Mouse (Mus musculus) limb, embryonic 12.5 days (tissue): ENCODE results near the gene Gphn. TPM values are rescaled to one million over a fixed set of nuclear protein-coding genes. Genes with fewer than 3 reads are reported as not detected.

Experiments
- ATAC-seq: fragments of 200-750 bp; cut with Nextera tagmentation; 2 replicates; pipeline ENCODE4 v1.8.0; 2017; ENCODE audit warnings: low read depth, moderate TSS enrichment; ENCODE audit not compliant: insufficient number of reproducible peaks, insufficient read depth, low FRiP score, low TSS enrichment
- H3K27ac ChIP-seq: fragments of 300-500 bp; sonication (generic); 2 replicates; pipeline ENCODE4 v1.5.1; 2016; ENCODE audit warnings: mild to moderate bottlenecking, moderate library complexity
- H3K27me3 ChIP-seq: fragments of 300-500 bp; sonication (generic); 2 replicates; pipeline ENCODE4 v1.6.1; 2016; ENCODE audit warnings: mild to moderate bottlenecking, moderate library complexity
- H3K36me3 ChIP-seq: fragments of 300-500 bp; sonication (generic); 2 replicates; pipeline ENCODE4 v1.6.1; 2016; ENCODE audit warnings: mild to moderate bottlenecking, moderate library complexity
- H3K4me1 ChIP-seq: fragments of 300-500 bp; sonication (generic); replicated peaks from 2 replicates; pipeline ENCODE4 v1.6.1; 2016
- H3K4me2 ChIP-seq: fragments of 300-500 bp; sonication (generic); 2 replicates; pipeline ENCODE4 v1.6.1; 2016; ENCODE audit warnings: mild to moderate bottlenecking, moderate library complexity
- H3K4me3 ChIP-seq: fragments of 300-500 bp; sonication (generic); replicated peaks from 2 replicates; pipeline ENCODE4 v1.5.1; 2016; ENCODE audit warnings: mild to moderate bottlenecking
- H3K9ac ChIP-seq: fragments of 300-500 bp; sonication (generic); replicated peaks from 2 replicates; pipeline ENCODE4 v1.6.1; 2016; ENCODE audit warnings: mild to moderate bottlenecking, moderate library complexity
- H3K9me3 ChIP-seq: fragments of 300-500 bp; sonication (generic); 2 replicates; pipeline ENCODE4 v1.6.1; 2016; ENCODE audit warnings: mild to moderate bottlenecking, moderate library complexity
- WGBS: fragments of 180-500 bp; shearing (Covaris S2); methylation state at CpG from one replicate; pipeline ENCODE4 v1.1.7; 2016; 5-methylcytosine and 5-hydroxymethylcytosine counted together
- polyA plus RNA-seq: library from polyadenylated mRNA; unstranded; fragments of >200 nt; fragmentation: Nextera tagmentation; extraction: Ambion mirVana; gene quantifications from 2 replicates; pipeline ENCODE4 v1.2.1, GENCODE M21; 2016

Gene Gphn
- polyA plus RNA-seq, 1 experiment from 2014 or later: 12.0 TPM

DNA sequence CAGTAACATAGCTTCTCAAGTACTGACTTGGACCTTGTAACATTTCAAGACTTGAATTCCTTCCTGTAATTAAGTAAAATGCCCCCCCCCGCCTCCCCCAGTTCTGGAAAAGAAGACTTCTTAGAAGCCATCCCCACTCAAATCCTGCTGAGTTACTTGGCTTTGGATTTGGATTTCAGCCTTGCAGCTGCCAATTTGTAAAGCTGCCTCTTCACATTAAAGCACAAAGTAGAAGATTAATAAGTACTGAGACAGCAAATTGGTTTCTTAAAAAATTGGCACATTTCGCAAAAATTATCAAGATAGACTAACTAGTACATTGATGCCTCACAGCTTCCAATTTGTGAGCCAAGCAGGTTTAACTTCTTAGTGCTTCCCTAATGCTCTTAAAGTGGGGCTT, 417.5 kb downstream of the Gphn start:
- WGBS: 69% methylated on average over 2 of the region's 2 CpGs
- Histone ChIP-seq H3K4me1 (no peaks in the 10 kb centered on the region), H3K36me3 (no peaks in the 10 kb centered on the region), H3K9ac (no peak overlapping the region), H3K27ac (no peak overlapping the region), H3K27me3 (no peaks in the 10 kb centered on the region), H3K4me3 (no peak overlapping the region), H3K9me3 (no peaks in the 10 kb centered on the region), H3K4me2 (no peak overlapping the region)
- no peak for ATAC-seq

DNA sequence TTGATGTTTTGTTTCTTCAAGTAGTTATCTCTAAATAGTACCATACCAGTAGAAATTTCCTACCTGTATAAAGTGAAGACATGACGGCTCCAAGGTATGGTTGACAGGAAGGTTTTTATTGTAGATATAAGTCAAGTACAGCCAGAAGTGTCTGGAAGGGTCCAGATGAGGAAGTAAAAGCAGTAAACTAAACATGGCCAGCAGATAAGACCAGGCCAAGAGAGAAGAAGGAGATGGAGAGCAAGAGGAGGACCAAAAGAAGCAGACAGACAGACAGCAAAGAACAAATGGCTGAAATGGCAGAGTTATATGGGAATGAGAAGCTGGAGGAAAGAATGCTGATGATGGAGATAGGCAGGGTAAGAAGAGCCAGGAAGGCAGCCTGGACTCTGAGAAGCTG, 419.1 kb downstream of the Gphn start:
- Histone ChIP-seq H3K4me2 (no peak overlapping the region), H3K27me3 (no peaks in the 10 kb centered on the region), H3K36me3 (no peaks in the 10 kb centered on the region), H3K9ac (no peak overlapping the region), H3K27ac (no peak overlapping the region), H3K9me3 (no peaks in the 10 kb centered on the region), H3K4me3 (no peak overlapping the region), H3K4me1 (no peaks in the 10 kb centered on the region)
- 90% methylated on average over 1 of the region's 1 CpGs for WGBS
- ATAC-seq: no peak

DNA sequence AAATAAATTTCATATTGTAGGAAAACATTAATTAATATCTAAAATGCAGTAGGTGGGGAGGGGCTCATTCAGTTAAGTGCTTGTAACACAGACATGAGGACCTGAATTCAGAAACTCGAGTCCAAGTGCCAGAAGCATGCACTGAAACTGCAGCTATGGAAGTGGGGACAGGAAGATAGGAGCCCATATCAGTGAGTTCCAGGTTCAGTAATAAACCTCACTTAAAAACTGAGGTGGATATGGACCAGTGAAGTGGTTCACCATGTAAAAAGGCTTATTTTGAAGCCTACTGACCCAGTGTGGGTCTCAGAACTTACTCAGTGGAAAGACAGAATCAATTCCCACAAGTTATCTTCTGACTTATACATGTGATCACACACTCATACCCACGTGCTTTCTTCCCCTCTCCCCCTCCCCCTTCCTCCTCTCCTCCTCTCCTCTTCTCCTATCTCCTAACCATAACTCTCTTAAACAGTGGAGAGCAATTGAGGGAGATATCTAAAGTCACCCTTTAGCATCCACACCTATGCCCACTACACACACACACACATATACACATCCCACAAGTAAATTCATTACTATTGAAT, 433.6 kb downstream of the Gphn start:
- Histone ChIP-seq H3K27me3 (no peaks in the 10 kb centered on the region), H3K4me1 (no peaks in the 10 kb centered on the region), H3K4me2 (no peak overlapping the region), H3K4me3 (no peak overlapping the region), H3K27ac (no peak overlapping the region), H3K9ac (no peak overlapping the region), H3K9me3 (no peaks in the 10 kb centered on the region), H3K36me3 (no peaks in the 10 kb centered on the region)
- WGBS: 53% methylated on average over 2 of the region's 2 CpGs
- ATAC-seq: no peak

DNA sequence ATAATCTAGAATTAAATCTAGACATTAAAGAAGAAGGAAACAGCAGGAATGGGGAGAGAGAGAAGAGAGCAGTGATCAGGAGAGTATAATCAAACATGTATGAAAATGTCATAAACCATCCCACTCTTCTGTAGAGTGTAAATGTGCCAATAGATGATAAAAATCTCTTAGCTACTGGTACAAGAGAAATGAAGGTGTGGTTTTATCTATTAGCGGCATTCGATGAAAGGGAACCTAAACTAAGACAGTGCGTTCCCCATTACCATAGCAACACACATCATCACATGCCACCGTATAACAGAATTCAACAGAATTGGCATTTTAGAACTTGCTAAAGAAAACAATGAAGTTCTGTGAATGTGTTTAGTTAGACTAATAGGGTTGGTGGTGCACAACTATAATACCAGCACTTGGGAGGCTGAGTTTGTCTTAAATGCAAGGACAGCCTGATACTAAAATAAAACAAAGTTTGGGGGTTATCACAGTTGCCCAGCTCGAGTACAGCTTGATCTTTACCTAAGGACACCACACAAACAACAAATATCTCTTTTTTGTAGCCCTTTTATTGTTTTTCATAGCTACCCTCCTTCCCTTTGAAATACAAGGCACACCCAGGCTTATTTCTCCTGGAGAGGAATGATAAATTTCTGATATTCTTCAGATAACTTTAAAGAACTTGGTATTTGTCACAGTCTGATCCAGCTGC, 452.1 kb downstream of the Gphn start:
- H3K27ac ChIP-seq: no peak overlapping the region
- WGBS: 86% methylated on average over 5 of the region's 5 CpGs
- H3K27me3 ChIP-seq: no peaks in the 10 kb centered on the region
- H3K4me2 ChIP-seq: no peak overlapping the region
- no peak for ATAC-seq
- H3K9ac ChIP-seq: no peak overlapping the region
- H3K36me3 ChIP-seq: no peaks in the 10 kb centered on the region
- H3K4me3 ChIP-seq: no peak overlapping the region
- H3K4me1 ChIP-seq: no peaks in the 10 kb centered on the region
- no peaks in the 10 kb centered on the region for H3K9me3 ChIP-seq

DNA sequence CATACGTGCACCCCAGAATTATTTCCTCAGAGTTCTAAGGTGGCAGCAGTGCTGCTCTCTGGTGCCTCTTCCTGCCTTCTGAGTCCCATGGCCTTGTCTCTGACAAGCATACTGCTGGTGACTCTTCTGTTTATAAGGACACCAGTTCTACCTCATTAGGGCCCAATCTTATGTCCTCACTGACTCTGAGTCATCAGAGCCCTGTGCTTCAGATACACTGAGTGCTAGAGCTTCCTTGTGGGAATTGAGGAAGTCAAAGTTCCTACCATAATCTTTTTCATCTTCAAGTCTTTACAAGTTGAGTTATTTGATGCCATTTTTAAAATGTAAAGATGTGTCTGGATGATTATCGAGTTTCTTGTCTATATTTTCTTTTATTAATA, 452.6 kb downstream of the Gphn start:
- no peaks in the 10 kb centered on the region for H3K4me1 ChIP-seq
- no peaks in the 10 kb centered on the region for H3K27me3 ChIP-seq
- no peaks in the 10 kb centered on the region for H3K36me3 ChIP-seq
- no peak overlapping the region for H3K4me3 ChIP-seq
- no peak overlapping the region for H3K27ac ChIP-seq
- H3K9me3 ChIP-seq: no peaks in the 10 kb centered on the region
- no peak for ATAC-seq
- 83% methylated on average over 2 of the region's 2 CpGs for WGBS
- no peak overlapping the region for H3K4me2 ChIP-seq
- H3K9ac ChIP-seq: no peak overlapping the region

DNA sequence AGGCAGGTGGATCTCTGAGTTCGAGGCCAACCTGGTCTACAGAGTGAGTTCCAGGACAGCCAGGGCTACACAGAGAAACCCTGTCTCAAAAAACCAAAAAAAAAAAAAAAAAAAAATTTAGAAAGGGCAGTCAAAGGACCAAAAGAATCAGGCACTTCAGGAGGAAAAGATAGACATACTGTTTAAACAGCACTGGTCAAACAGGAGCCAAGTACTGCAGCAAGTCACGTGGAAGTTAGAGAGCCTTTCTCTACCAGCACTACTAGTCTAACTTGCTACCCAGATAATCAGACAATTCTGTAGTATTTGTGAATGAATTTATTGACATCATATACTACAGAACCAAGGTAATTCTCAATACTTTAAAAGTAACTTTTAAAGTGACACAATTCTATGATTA, 454.9 kb downstream of the Gphn start:
- H3K4me3 ChIP-seq: no peak overlapping the region
- H3K4me2 ChIP-seq: no peak overlapping the region
- no peak overlapping the region for H3K27ac ChIP-seq
- H3K36me3 ChIP-seq: no peaks in the 10 kb centered on the region
- H3K9ac ChIP-seq: no peak overlapping the region
- H3K4me1 ChIP-seq: no peaks in the 10 kb centered on the region; the same call in 1 of the 2 replicates
- 83% methylated on average over 2 of the region's 2 CpGs for WGBS
- no peak for ATAC-seq
- no peaks in the 10 kb centered on the region for H3K9me3 ChIP-seq
- no peaks in the 10 kb centered on the region for H3K27me3 ChIP-seq

DNA sequence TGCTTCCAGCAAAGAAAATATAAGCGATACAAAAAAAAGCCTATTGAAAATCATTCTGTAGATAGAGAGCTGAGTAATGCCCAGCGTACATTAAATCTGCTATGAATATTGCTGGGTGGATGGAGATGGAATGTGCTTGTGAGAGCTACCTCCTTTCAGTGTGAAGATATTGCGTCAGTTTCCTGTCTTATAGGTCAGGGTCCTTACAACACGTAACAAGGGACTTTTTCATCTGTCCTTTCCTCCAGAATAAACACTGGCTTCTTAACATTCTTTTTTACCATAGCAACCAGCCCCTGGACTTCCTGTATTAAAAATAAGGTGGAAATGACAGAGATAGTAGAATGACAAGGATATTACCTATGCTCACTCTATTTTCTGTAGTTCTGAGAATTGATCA, 456.1 kb downstream of the Gphn start:
- no peaks in the 10 kb centered on the region for H3K9me3 ChIP-seq
- WGBS: 86% methylated on average over 4 of the region's 4 CpGs
- no peak overlapping the region for H3K27ac ChIP-seq
- H3K4me2 ChIP-seq: no peak overlapping the region
- H3K36me3 ChIP-seq: no peaks in the 10 kb centered on the region
- H3K4me1 ChIP-seq: no peaks in the 10 kb centered on the region; the same call in 1 of the 2 replicates
- H3K27me3 ChIP-seq: no peaks in the 10 kb centered on the region
- no peak for ATAC-seq
- no peak overlapping the region for H3K9ac ChIP-seq
- no peak overlapping the region for H3K4me3 ChIP-seq

DNA sequence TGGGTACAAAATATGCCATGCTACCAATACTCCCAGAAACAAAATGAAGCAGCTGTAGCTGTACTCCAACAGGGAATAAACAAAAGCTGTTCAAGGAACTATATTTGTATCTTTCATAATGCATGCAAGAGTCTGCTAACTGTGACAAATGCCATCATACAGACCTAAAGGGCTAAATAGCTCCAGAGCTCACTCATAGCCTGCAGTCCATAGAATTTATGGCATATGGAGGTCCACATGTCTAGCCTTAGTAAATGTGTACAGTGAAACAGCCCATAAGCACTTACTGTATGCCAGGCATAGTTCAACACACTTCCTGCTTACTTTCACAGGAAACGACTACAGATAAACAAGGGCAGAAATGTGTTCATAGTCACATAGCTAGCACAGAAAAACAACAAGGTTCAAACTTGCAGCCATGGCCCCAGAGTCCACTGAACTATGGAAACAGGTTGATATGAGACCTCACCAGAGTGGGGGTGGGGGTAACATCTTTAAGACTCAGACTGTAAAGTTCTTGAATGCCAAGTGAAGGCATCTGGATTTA, 459.6 kb downstream of the Gphn start:
- no peak overlapping the region for H3K9ac ChIP-seq
- no peaks in the 10 kb centered on the region for H3K27me3 ChIP-seq
- no peak overlapping the region for H3K27ac ChIP-seq
- 87% methylated on average over 1 of the region's 1 CpGs for WGBS
- ATAC-seq: no peak
- no peak overlapping the region for H3K4me2 ChIP-seq
- no peaks in the 10 kb centered on the region; the same call in 1 of the 2 replicates for H3K4me1 ChIP-seq
- no peaks in the 10 kb centered on the region for H3K36me3 ChIP-seq
- no peaks in the 10 kb centered on the region for H3K9me3 ChIP-seq
- H3K4me3 ChIP-seq: no peak overlapping the region

DNA sequence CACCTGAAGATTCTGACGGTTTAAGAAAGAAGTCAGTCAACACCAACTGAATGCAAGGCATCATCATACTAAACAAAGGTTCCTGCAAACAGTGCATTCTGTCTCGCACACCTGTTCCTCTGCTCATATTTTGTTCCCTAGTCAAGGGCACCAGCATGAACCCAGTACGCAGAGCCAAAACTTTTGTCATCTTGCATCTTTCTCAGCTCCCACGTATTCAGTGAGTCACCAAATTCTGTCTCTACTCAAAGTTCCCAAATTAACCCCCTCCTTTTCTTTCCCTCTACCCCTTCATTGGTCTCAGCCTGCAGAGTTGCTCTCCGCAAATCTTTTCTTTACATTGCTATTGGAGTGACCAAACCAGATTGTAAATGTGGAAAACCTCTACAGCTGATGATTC, 462.7 kb downstream of the Gphn start:
- no peak overlapping the region for H3K4me2 ChIP-seq
- H3K9ac ChIP-seq: no peak overlapping the region
- no peak overlapping the region for H3K4me3 ChIP-seq
- H3K36me3 ChIP-seq: no peaks in the 10 kb centered on the region
- H3K27me3 ChIP-seq: no peaks in the 10 kb centered on the region
- 87% methylated on average over 5 of the region's 5 CpGs for WGBS
- no peak overlapping the region for H3K27ac ChIP-seq
- no peaks in the 10 kb centered on the region; the same call in 1 of the 2 replicates for H3K4me1 ChIP-seq
- H3K9me3 ChIP-seq: no peaks in the 10 kb centered on the region
- no peak for ATAC-seq

DNA sequence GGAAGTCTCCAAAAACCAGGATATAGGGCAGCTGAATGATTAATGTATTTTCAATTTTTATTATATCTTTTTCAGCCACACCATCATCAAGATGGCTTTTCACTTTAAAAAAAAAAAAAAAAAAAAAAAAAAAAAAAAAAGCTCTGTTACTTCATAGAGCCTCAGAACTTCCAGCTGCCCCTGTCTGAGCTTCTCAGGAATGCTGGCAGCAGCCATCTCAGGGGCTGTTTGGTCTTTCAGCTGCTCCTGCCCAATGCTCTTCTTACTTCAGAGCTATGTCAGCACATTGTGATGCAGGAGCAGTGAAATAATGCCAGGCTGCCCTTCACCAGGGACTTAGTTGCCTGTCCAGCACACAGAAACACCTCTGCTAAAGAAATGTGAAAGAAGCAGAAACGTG, 465.1 kb downstream of the Gphn start, which contains the start of gene Fam71d:
TSS of gene Fam71d (plus strand) at position 211 of the 400 bp plus-strand sequence.
- no peak for ATAC-seq
- 79% methylated on average over 1 of the region's 1 CpGs for WGBS

DNA sequence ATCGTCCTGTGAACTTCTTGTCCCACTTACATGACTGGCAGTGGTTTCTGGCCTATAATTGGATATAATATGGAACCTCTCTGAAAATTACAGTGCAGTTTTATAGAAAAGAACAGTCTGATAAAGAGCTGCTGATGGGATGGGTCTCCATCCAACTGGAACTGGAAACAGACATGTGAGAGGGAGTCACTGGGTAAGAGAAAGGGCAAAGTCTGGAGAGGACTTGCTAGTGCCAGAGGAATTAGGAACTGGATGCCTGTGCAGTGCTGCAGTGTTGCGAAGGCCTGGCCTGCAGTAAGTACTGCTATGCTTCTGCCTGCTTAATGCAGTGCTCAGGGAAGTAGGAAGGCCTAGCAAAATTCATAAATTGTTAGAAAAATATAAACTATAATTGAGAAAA, 467.1 kb downstream of the Gphn start:
- H3K9ac ChIP-seq: no peak overlapping the region
- H3K9me3 ChIP-seq: no peaks in the 10 kb centered on the region
- no peaks in the 10 kb centered on the region for H3K4me1 ChIP-seq
- H3K4me3 ChIP-seq: no peak overlapping the region
- 85% methylated on average over 2 of the region's 2 CpGs for WGBS
- H3K27ac ChIP-seq: no peak overlapping the region
- no peaks in the 10 kb centered on the region for H3K36me3 ChIP-seq
- no peak overlapping the region for H3K4me2 ChIP-seq
- ATAC-seq: no peak
- H3K27me3 ChIP-seq: no peaks in the 10 kb centered on the region

More for the DNA sequence above, 465.1 kb downstream of the Gphn start, which contains the start of gene Fam71d:
- no peaks in the 10 kb centered on the region for H3K9me3 ChIP-seq
- H3K27ac ChIP-seq: no peak within 1 kb of the TSS
- no peak within 1 kb of the TSS for H3K4me3 ChIP-seq
- H3K27me3 ChIP-seq: no peaks in the 10 kb centered on the region
- no peaks in the 10 kb centered on the region for H3K36me3 ChIP-seq
- H3K4me1 ChIP-seq: no peaks in the 10 kb centered on the region
- H3K9ac ChIP-seq: no peak within 1 kb of the TSS
- no peak within 1 kb of the TSS for H3K4me2 ChIP-seq
